22 mouse cellular contexts compared by ENCODE assay signal in genomic region chr3:67473438-67473837, GRCm38 (mm10). TPM values are rescaled to one million over a fixed set of nuclear protein-coding genes. Genes with fewer than 3 reads are reported as not detected.
DNase-seq lines count a peak whose midpoint lies in the region; ATAC-seq and TF ChIP-seq lines count a peak whose summit lies in the region.
"Had no signal": no experiment of that assay in that cellular context is flagged by ENCODE, and none has a peak within 500 bp of the region (broad histone marks: within the 10 kb centered on the region; RNA-seq: fewer than 3 reads in every experiment).

No protein-coding gene starts in this region.

- DNase-seq in heart, adult 11 months = peak; percentile 13
- DNase-seq in heart, postnatal 25 days (ENCODE audit: low spot score) = no peak
- DNase-seq in stomach, postnatal 0 days (ENCODE audit: low spot score) = no peak
- no peak for DNase-seq in cerebellum, adult 9-11 months
- DNase-seq: adrenal gland, adult 2 months; adrenal gland, postnatal 10 days; adrenal gland, postnatal 25 days; cerebellum, adult 11 months; cerebellum, adult 18-20 months; cerebellum, adult 8-10 months; cerebellum, postnatal 10 days; cerebellum, postnatal 25 days had no signal

- no peaks in the 10 kb centered on the region for H3K4me1 ChIP-seq in stomach, embryonic 15.5 days
- no peaks in the 10 kb centered on the region for H3K4me1 ChIP-seq in stomach, postnatal 0 days (replicated peaks; ENCODE audit: control insufficient read depth, insufficient read depth)
- H3K4me1 ChIP-seq in stomach, embryonic 16.5 days (ENCODE audit: control insufficient read depth, insufficient read depth, low read length) = no peaks in the 10 kb centered on the region
- H3K4me1 ChIP-seq: embryonic facial prominence, embryonic 13.5 days; forebrain, embryonic 10.5 days; forebrain, embryonic 12.5 days had no signal

- no peak overlapping the region for H3K27ac ChIP-seq in stomach, embryonic 15.5 days
- H3K27ac ChIP-seq in stomach, postnatal 0 days (replicated peaks) = no peak overlapping the region
- H3K27ac ChIP-seq in stomach, embryonic 16.5 days (ENCODE audit: low read length) = no peak overlapping the region
- H3K27ac ChIP-seq: embryonic facial prominence, embryonic 13.5 days; forebrain, embryonic 10.5 days; forebrain, embryonic 12.5 days had no signal

- peak; percentile 43; the same call in 1 of the 2 replicates for ATAC-seq in stomach, embryonic 15.5 days (ENCODE audit: insufficient read depth, low FRiP score, low read depth)
- no peak for ATAC-seq in stomach, postnatal 0 days (ENCODE audit: low FRiP score, low TSS enrichment)
- 0 out of 2 replicates have a peak, but pooled peaks have one; percentile 62 for ATAC-seq in stomach, embryonic 16.5 days (ENCODE audit: insufficient read depth, low FRiP score)
- ATAC-seq: forebrain, embryonic 14.5 days; forebrain, embryonic 16.5 days had no signal

- H3K9ac ChIP-seq in stomach, embryonic 15.5 days = no peak overlapping the region
- H3K9ac ChIP-seq in stomach, postnatal 0 days (ENCODE audit: low read length) = no peak overlapping the region
- H3K9ac ChIP-seq in stomach, embryonic 16.5 days (ENCODE audit: low read length) = no peak overlapping the region
- H3K9ac ChIP-seq: embryonic facial prominence, embryonic 13.5 days; forebrain, embryonic 12.5 days had no signal

- intact Hi-C loops in heart, postnatal 25 days (cut with DNase I) = no loop called here

- TF ChIP-seq EP300 in stomach, postnatal 0 days (optimal IDR thresholded peaks at IDR 0.05) = no peak

- TF ChIP-seq CTCF in stomach, postnatal 0 days (IDR thresholded peaks at IDR 0.05; ENCODE audit: low read depth) = no peak

- H3K36me3 ChIP-seq in stomach, embryonic 15.5 days = peaks cover 10% of the 10 kb centered on the region
- H3K36me3 ChIP-seq in stomach, postnatal 0 days (ENCODE audit: control insufficient read depth, insufficient read depth, low read length) = 0 out of 2 replicates have a peak, but pooled peaks cover 7% of the 10 kb centered on the region
- no peaks in the 10 kb centered on the region for H3K36me3 ChIP-seq in stomach, embryonic 16.5 days (ENCODE audit: control insufficient read depth, insufficient read depth, low read length)

- H3K4me3 ChIP-seq in stomach, embryonic 15.5 days (replicated peaks) = no peak overlapping the region
- H3K4me3 ChIP-seq in stomach, postnatal 0 days (ENCODE audit: low read depth, low read length) = no peak overlapping the region
- H3K4me3 ChIP-seq in stomach, embryonic 16.5 days (replicated peaks; ENCODE audit: low read length) = no peak overlapping the region
- H3K4me3 ChIP-seq: embryonic facial prominence, embryonic 13.5 days; erythroblast, embryonic 14.5 days; forebrain, embryonic 10.5 days; forebrain, embryonic 12.5 days had no signal

- no peaks in the 10 kb centered on the region for H3K27me3 ChIP-seq in stomach, embryonic 15.5 days (replicated peaks)
- H3K27me3 ChIP-seq in stomach, postnatal 0 days (ENCODE audit: control insufficient read depth, insufficient read depth, low read length) = no peaks in the 10 kb centered on the region
- no peaks in the 10 kb centered on the region for H3K27me3 ChIP-seq in stomach, embryonic 16.5 days (ENCODE audit: control insufficient read depth, insufficient read depth, low read length)
- H3K27me3 ChIP-seq: embryonic facial prominence, embryonic 13.5 days; forebrain, embryonic 12.5 days had no signal

- no peaks in the 10 kb centered on the region for H3K9me3 ChIP-seq in stomach, embryonic 15.5 days
- H3K9me3 ChIP-seq in stomach, postnatal 0 days (ENCODE audit: control insufficient read depth, low read length) = no peaks in the 10 kb centered on the region
- H3K9me3 ChIP-seq in stomach, embryonic 16.5 days (replicated peaks; ENCODE audit: control insufficient read depth, low read length) = no peaks in the 10 kb centered on the region
- H3K9me3 ChIP-seq: embryonic facial prominence, embryonic 13.5 days; forebrain, embryonic 10.5 days; forebrain, embryonic 12.5 days had no signal

- 74% methylated on average over 6 of the region's 6 CpGs for WGBS in stomach, embryonic 15.5 days
- WGBS in stomach, postnatal 0 days = 74% methylated on average over 6 of the region's 6 CpGs
- WGBS in stomach, embryonic 16.5 days = 85% methylated on average over 6 of the region's 6 CpGs

- no peak overlapping the region for H3K4me2 ChIP-seq in stomach, embryonic 15.5 days
- no peak overlapping the region for H3K4me2 ChIP-seq in stomach, postnatal 0 days (replicated peaks; ENCODE audit: low read depth)
- H3K4me2 ChIP-seq in stomach, embryonic 16.5 days (ENCODE audit: low read depth, low read length) = no peak overlapping the region
- H3K4me2 ChIP-seq: embryonic facial prominence, embryonic 13.5 days; forebrain, embryonic 12.5 days had no signal

RNA-seq across cellular contexts. Expression of gene Lxn, which starts 9.7 kb away (rescaled TPM):
- total RNA-seq in heart, postnatal 25 days (2021) = 1 to 10 TPM; 6.5 TPM
- polyA plus RNA-seq in stomach, embryonic 15.5 days (2015; fragmentation: Nextera tagmentation; extraction: Ambion mirVana) = 97.4 and 104 TPM in 2 replicates
- polyA plus RNA-seq in stomach, postnatal 0 days (2015; fragmentation: Nextera tagmentation; extraction: Ambion mirVana) = 65.7 and 71.8 TPM in 2 replicates
- 91.4 and 95.1 TPM in 2 replicates for polyA plus RNA-seq in stomach, embryonic 16.5 days (2015; fragmentation: Nextera tagmentation; extraction: Ambion mirVana)
- total RNA-seq: MEL had no signal

RNA-seq across cellular contexts. Expression of gene Rarres1, which starts 41.9 kb away (rescaled TPM):
- total RNA-seq in heart, postnatal 25 days (2021) = under 1 TPM; 0.53 to 0.62 TPM
- polyA plus RNA-seq in stomach, embryonic 15.5 days (2015; fragmentation: Nextera tagmentation; extraction: Ambion mirVana) = 1.7 and 2.4 TPM in 2 replicates
- 3.1 and 3.9 TPM in 2 replicates for polyA plus RNA-seq in stomach, postnatal 0 days (2015; fragmentation: Nextera tagmentation; extraction: Ambion mirVana)
- 2.1 and 2.6 TPM in 2 replicates for polyA plus RNA-seq in stomach, embryonic 16.5 days (2015; fragmentation: Nextera tagmentation; extraction: Ambion mirVana)
- total RNA-seq: MEL had no signal
- polyA plus RNA-seq: C2C12 had no signal

RNA-seq across cellular contexts. Expression of gene Gfm1, which starts 43.5 kb away (rescaled TPM):
- 100 to 1,000 TPM; 226 to 229 TPM for total RNA-seq in heart, postnatal 25 days (2021)
- 40.3 and 45.0 TPM in 2 replicates for polyA plus RNA-seq in stomach, embryonic 15.5 days (2015; fragmentation: Nextera tagmentation; extraction: Ambion mirVana)
- polyA plus RNA-seq in stomach, postnatal 0 days (2015; fragmentation: Nextera tagmentation; extraction: Ambion mirVana) = 27.9 and 28.2 TPM in 2 replicates
- 42.7 and 45.9 TPM in 2 replicates for polyA plus RNA-seq in stomach, embryonic 16.5 days (2015; fragmentation: Nextera tagmentation; extraction: Ambion mirVana)
